In genomic region chr7:101419013-101419770, GRCm38 (mm10) we compare ENCODE assay signal across 10 mouse cellular contexts. TPM values are rescaled to one million over a fixed set of nuclear protein-coding genes. Genes with fewer than 3 reads are reported as not detected.
DNase-seq lines count a peak whose midpoint lies in the region; ATAC-seq and TF ChIP-seq lines count a peak whose summit lies in the region.
"Had no signal": no experiment of that assay in that cellular context is flagged by ENCODE, and none has a peak within 500 bp of the region (broad histone marks: within the 10 kb centered on the region; RNA-seq: fewer than 3 reads in every experiment).

No protein-coding gene starts in this region.

- ATAC-seq in hindbrain, embryonic 14.5 days (ENCODE audit: low FRiP score), result no peak

- no peaks in the 10 kb centered on the region for H3K9me3 ChIP-seq in hindbrain, embryonic 14.5 days (ENCODE audit: control insufficient read depth, low read length)
- H3K9me3 ChIP-seq: heart, embryonic 10.5 days had no signal

- H3K27ac ChIP-seq in gastrocnemius, adult 2 months, result no peak overlapping the region
- H3K27ac ChIP-seq in hindbrain, embryonic 14.5 days, result no peak overlapping the region
- no peak overlapping the region for H3K27ac ChIP-seq in kidney, adult 2 months (ENCODE audit: insufficient read depth, low read depth, low read length)
- H3K27ac ChIP-seq: heart, embryonic 10.5 days had no signal

- TF ChIP-seq CTCF in gastrocnemius, adult 2 months (IDR thresholded peaks at IDR 0.05), result no peak
- TF ChIP-seq CTCF in kidney, adult 2 months (conservative IDR thresholded peaks at IDR 0.05; ENCODE audit: insufficient read depth, insufficient read length, low read depth, low read length), result no peak

- no peak for DNase-seq in gastrocnemius, adult 2 months
- no peak for DNase-seq in gastrocnemius, postnatal 10 days
- DNase-seq in thymus, postnatal 14 days, result peak; percentile 26
- DNase-seq in thymus, adult 18-20 months, result no peak
- DNase-seq in hindbrain, embryonic 14.5 days (ENCODE audit: low spot score), result no peak
- DNase-seq in splenic B cell, adult 2 months (ENCODE audit: low read depth, low spot score), result peak; percentile 59
- no peak for DNase-seq in kidney, adult 2 months
- no peak for DNase-seq in urinary bladder, postnatal 36 days (ENCODE audit: low spot score in 2 of 2)

- peaks cover 32% of the 10 kb centered on the region for H3K4me1 ChIP-seq in hindbrain, embryonic 14.5 days (replicated peaks; ENCODE audit: control insufficient read depth, insufficient read depth, low read length)
- H3K4me1 ChIP-seq in kidney, adult 2 months (ENCODE audit: control insufficient read depth, insufficient read depth, low read length), result no peaks in the 10 kb centered on the region

- peak overlapping the region; percentile 17 for H3K4me2 ChIP-seq in hindbrain, embryonic 14.5 days (replicated peaks)

- H3K27me3 ChIP-seq in hindbrain, embryonic 14.5 days (ENCODE audit: control insufficient read depth, insufficient read depth, low read length), result peaks cover 27% of the 10 kb centered on the region
- no peaks in the 10 kb centered on the region for H3K27me3 ChIP-seq in splenic B cell, adult 2 months (ENCODE audit: control insufficient read depth, insufficient read depth, low read length, poor library complexity, severe bottlenecking)
- no peaks in the 10 kb centered on the region for H3K27me3 ChIP-seq in kidney, adult 2 months (replicated peaks; ENCODE audit: control insufficient read depth, insufficient read depth, low read length)

- H3K4me3 ChIP-seq in gastrocnemius, adult 2 months, result peak overlapping the region; percentile 9; the same call in 1 of the 2 replicates
- H3K4me3 ChIP-seq in hindbrain, embryonic 14.5 days (replicated peaks; ENCODE audit: low read length), result no peak overlapping the region
- H3K4me3 ChIP-seq in kidney, adult 2 months (ENCODE audit: insufficient read depth, low read depth, low read length), result no peak overlapping the region
- H3K4me3 ChIP-seq: heart, embryonic 10.5 days had no signal

- intact Hi-C loops in gastrocnemius, adult 2 months (cut with DNase I), result no loop called here

- no peak overlapping the region for H3K9ac ChIP-seq in hindbrain, embryonic 14.5 days

- no peaks in the 10 kb centered on the region for H3K36me3 ChIP-seq in hindbrain, embryonic 14.5 days (replicated peaks; ENCODE audit: control insufficient read depth, insufficient read depth)
- H3K36me3 ChIP-seq in splenic B cell, adult 2 months (ENCODE audit: control insufficient read depth, insufficient read depth, low read length, poor library complexity, severe bottlenecking), result no peaks in the 10 kb centered on the region; the same call in 1 of the 2 replicates
- H3K36me3 ChIP-seq in kidney, adult 2 months (ENCODE audit: control insufficient read depth, insufficient read depth, low read length), result no peaks in the 10 kb centered on the region
- H3K36me3 ChIP-seq: heart, embryonic 10.5 days had no signal

- WGBS in hindbrain, embryonic 14.5 days, result 5% methylated on average over 27 of the region's 27 CpGs
- 5% methylated on average over 27 of the region's 27 CpGs for WGBS in kidney, adult 2 months

- no peak for TF ChIP-seq POLR2A in kidney, adult 2 months (IDR thresholded peaks at IDR 0.05; ENCODE audit: low read depth, low read length)

RNA-seq across cellular contexts. Expression of gene Pde2a, which starts 2.3 kb away (rescaled TPM):
- total RNA-seq in gastrocnemius, adult 2 months (2021), result 10 to 100 TPM; 21.2 to 28.5 TPM
- 10 to 100 TPM; 48.2 to 48.4 TPM for total RNA-seq in gastrocnemius, postnatal 10 days (2021)
- 25.9 and 26.6 TPM in 2 replicates for polyA plus RNA-seq in hindbrain, embryonic 14.5 days (2014; fragmentation: Nextera tagmentation; extraction: Ambion mirVana)
- polyA plus RNA-seq in kidney, adult 2 months (2012; rRNA removed), result 26.9 and 28.6 TPM in 2 replicates

RNA-seq across cellular contexts. Expression of gene Gm45837, which starts 8.5 kb away (rescaled TPM):
- total RNA-seq in gastrocnemius, adult 2 months (2021), result not detected
- 1 to 10 TPM in 1 of 2 experiments, not detected in 1; 4.7 TPM for total RNA-seq in gastrocnemius, postnatal 10 days (2021)
- polyA plus RNA-seq in hindbrain, embryonic 14.5 days (2014; fragmentation: Nextera tagmentation; extraction: Ambion mirVana), result 1.3 TPM in 1 of 2 replicates, not detected in the other
- not detected in 2 replicates for polyA plus RNA-seq in kidney, adult 2 months (2012; rRNA removed)
- polyA plus RNA-seq: C2C12; heart, embryonic 10.5 days had no signal

Comparison
In these comparisons a context has a peak if more than half of its experiments do, and no peak if none do; other contexts are left out.
1. DNase-seq: peak in thymus, postnatal 14 days (single experiment) and splenic B cell, adult 2 months (single experiment); none in gastrocnemius, adult 2 months (single experiment), gastrocnemius, postnatal 10 days (single experiment), thymus, adult 18-20 months (0 of 2), hindbrain, embryonic 14.5 days (single experiment), kidney, adult 2 months (single experiment) and urinary bladder, postnatal 36 days (0 of 2).